Mouse (Mus musculus) ES-Bruce4 (cell line): ENCODE results near the gene Ccdc181. TPM values are rescaled to one million over a fixed set of nuclear protein-coding genes. Genes with fewer than 3 reads are reported as not detected.

Source experiments
- H3K27ac ChIP-seq: 2 replicates; pipeline ENCODE4 v1.5.1; 2012; ENCODE audit warnings: low read length, inconsistent platforms; ENCODE audit not compliant: insufficient read depth
- H3K27me3 ChIP-seq: 2 replicates; pipeline ENCODE4 v1.6.1; 2012; ENCODE audit warnings: mild to moderate bottlenecking, low read length, inconsistent platforms; ENCODE audit not compliant: control insufficient read depth, poor library complexity, insufficient read depth, severe bottlenecking
- H3K36me3 ChIP-seq: 2 replicates; pipeline ENCODE4 v1.6.1; 2012; ENCODE audit warnings: inconsistent platforms, mild to moderate bottlenecking, low read length, moderate library complexity; ENCODE audit not compliant: control insufficient read depth, poor library complexity, insufficient read depth, severe bottlenecking
- H3K4me1 ChIP-seq: one replicate; pipeline ENCODE4 v1.8.1; 2011; ENCODE audit warnings: low read length; ENCODE audit not compliant: control insufficient read depth, insufficient read depth
- H3K4me3 ChIP-seq: 2 replicates; pipeline ENCODE4 v1.5.1; 2011; ENCODE audit warnings: low read depth, mild to moderate bottlenecking, low read length
- H3K9ac ChIP-seq: 2 replicates; pipeline ENCODE4 v1.6.1; 2012; ENCODE audit warnings: low read depth, mild to moderate bottlenecking, inconsistent platforms; ENCODE audit not compliant: poor library complexity, severe bottlenecking
- H3K9me3 ChIP-seq: replicated peaks from 2 replicates; pipeline ENCODE4 v1.6.1; 2012; ENCODE audit warnings: mild to moderate bottlenecking, low read length, inconsistent platforms; ENCODE audit not compliant: control insufficient read depth, poor library complexity, insufficient read depth, severe bottlenecking
- CTCF ChIP-seq: IDR thresholded peaks from one replicate; pipeline ENCODE4 v1.8.1; 2011; ENCODE audit warnings: low read depth, low read length
- EP300 ChIP-seq: IDR thresholded peaks from 2 replicates; pipeline ENCODE4 v1.6.1; 2011; ENCODE audit warnings: low read depth, low read length; ENCODE audit not compliant: insufficient read depth
- POLR2A ChIP-seq: IDR thresholded peaks from one replicate; pipeline ENCODE4 v1.8.1; 2011; ENCODE audit warnings: low read length; ENCODE audit not compliant: insufficient read depth
- polyA plus RNA-seq: library from polyadenylated mRNA; stranded (reverse); fragments of >200 nt; gene quantifications from 2 replicates; pipeline ENCODE4 v1.2.4, GENCODE M21; 2011; ENCODE audit warnings: low read depth; ENCODE audit not compliant: missing spikeins, insufficient read depth, insufficient read length

Gene Ccdc181
- polyA plus RNA-seq, 1 experiment, result 10.2 TPM

- H3K4me3 ChIP-seq, result peak overlapping the region; percentile 98
- H3K9ac ChIP-seq, result peak overlapping the region; percentile 83
Measured at GRCm38 (mm10) chr1:164250391-164251150, 24.8 kb upstream of the Ccdc181 start.

GRCm38 (mm10) chr1:164251438-164251837, 23.9 kb upstream of the Ccdc181 start:
- H3K27me3 ChIP-seq, result no peaks in the 10 kb centered on the region
- peaks cover 15% of the 10 kb centered on the region for H3K36me3 ChIP-seq
- no peak overlapping the region for H3K4me3 ChIP-seq
- H3K9ac ChIP-seq, result peak overlapping the region; percentile 43; the same call in 1 of the 2 replicates
- H3K4me1 ChIP-seq, result no peaks in the 10 kb centered on the region
- no peak overlapping the region for H3K27ac ChIP-seq
- no peak for TF ChIP-seq POLR2A
- no peak for TF ChIP-seq EP300
- no peak for TF ChIP-seq CTCF
- no peaks in the 10 kb centered on the region for H3K9me3 ChIP-seq

More at GRCm38 (mm10) chr1:164250391-164251150, 24.8 kb upstream of the Ccdc181 start:
- Histone ChIP-seq H3K27ac (no peak overlapping the region), H3K27me3 (no peaks in the 10 kb centered on the region), H3K4me1 (no peaks in the 10 kb centered on the region), H3K36me3 (peaks cover 10% of the 10 kb centered on the region; the same call in 1 of the 2 replicates), H3K9me3 (no peaks in the 10 kb centered on the region)
- TF ChIP-seq EP300, result no peak
- no peak for TF ChIP-seq POLR2A
- TF ChIP-seq CTCF, result no peak

- Histone ChIP-seq H3K4me1 (no peaks in the 10 kb centered on the region), H3K27me3 (no peaks in the 10 kb centered on the region), H3K9ac (no peak overlapping the region), H3K9me3 (no peaks in the 10 kb centered on the region), H3K36me3 (peaks cover 26% of the 10 kb centered on the region), H3K4me3 (no peak overlapping the region), H3K27ac (no peak overlapping the region)
- TF ChIP-seq EP300 (no peak), POLR2A (no peak), CTCF (no peak)
Measured at GRCm38 (mm10) chr1:164252551-164252950, 22.8 kb upstream of the Ccdc181 start.

GRCm38 (mm10) chr1:164254836-164255235, 20.5 kb upstream of the Ccdc181 start:
- Histone ChIP-seq H3K9me3 (no peaks in the 10 kb centered on the region), H3K36me3 (peaks cover 46% of the 10 kb centered on the region), H3K4me1 (no peaks in the 10 kb centered on the region), H3K9ac (no peak overlapping the region), H3K4me3 (no peak overlapping the region), H3K27me3 (no peaks in the 10 kb centered on the region), H3K27ac (no peak overlapping the region)
- no peak for TF ChIP-seq CTCF
- no peak for TF ChIP-seq POLR2A

GRCm38 (mm10) chr1:164260171-164261028, 15.0 kb upstream of the Ccdc181 start:
- no peaks in the 10 kb centered on the region for H3K4me1 ChIP-seq
- peaks cover 71% of the 10 kb centered on the region for H3K36me3 ChIP-seq
- H3K4me3 ChIP-seq, result no peak overlapping the region
- TF ChIP-seq EP300 (no peak), POLR2A (no peak), CTCF (no peak)
- H3K27ac ChIP-seq, result no peak overlapping the region
- H3K27me3 ChIP-seq, result no peaks in the 10 kb centered on the region
- H3K9ac ChIP-seq, result no peak overlapping the region
- H3K9me3 ChIP-seq, result no peaks in the 10 kb centered on the region

- Histone ChIP-seq H3K9me3 (no peaks in the 10 kb centered on the region), H3K4me3 (no peak overlapping the region), H3K36me3 (peaks cover 65% of the 10 kb centered on the region), H3K9ac (no peak overlapping the region), H3K27me3 (no peaks in the 10 kb centered on the region), H3K4me1 (no peaks in the 10 kb centered on the region), H3K27ac (no peak overlapping the region)
- no peak for TF ChIP-seq CTCF
- TF ChIP-seq EP300, result no peak
- TF ChIP-seq POLR2A, result no peak
Measured at GRCm38 (mm10) chr1:164261553-164261952, 13.8 kb upstream of the Ccdc181 start.
